Mouse (Mus musculus): ENCODE results near the gene Usp25. TPM values are rescaled to one million over a fixed set of nuclear protein-coding genes. Genes with fewer than 3 reads are reported as not detected.

Usp25 gene
- total RNA-seq, 2 experiments from 2014 or later = 29.8 to 36.6 TPM

DNA sequence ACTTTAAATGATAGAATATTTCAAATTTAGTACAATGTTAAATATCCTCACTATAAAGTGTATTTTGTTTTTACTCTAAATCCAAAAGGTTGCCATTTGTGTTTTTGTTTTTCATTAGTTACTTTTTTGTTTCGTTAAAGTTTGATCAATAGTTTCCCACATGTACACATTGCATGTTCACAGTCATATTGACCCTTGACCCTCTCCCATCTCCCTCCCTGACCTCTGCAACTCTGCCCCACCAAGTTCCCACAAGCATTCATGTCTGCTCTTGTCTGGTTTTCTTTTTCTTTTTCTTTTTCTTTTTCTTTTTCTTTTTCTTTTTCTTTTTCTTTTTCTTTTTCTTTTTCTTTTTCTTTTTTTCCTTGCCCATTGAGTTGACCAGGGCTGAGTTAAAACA lies 97.8 kb downstream of the Usp25 start:
- Histone ChIP-seq H3K4me3 (no peak overlapping the region), H3K27ac (no peak overlapping the region)
- DNase-seq (ENCODE audit: low spot score in 2 of 2) = no peak
- no peak for TF ChIP-seq CTCF (conservative IDR thresholded peaks at IDR 0.05)

DNA sequence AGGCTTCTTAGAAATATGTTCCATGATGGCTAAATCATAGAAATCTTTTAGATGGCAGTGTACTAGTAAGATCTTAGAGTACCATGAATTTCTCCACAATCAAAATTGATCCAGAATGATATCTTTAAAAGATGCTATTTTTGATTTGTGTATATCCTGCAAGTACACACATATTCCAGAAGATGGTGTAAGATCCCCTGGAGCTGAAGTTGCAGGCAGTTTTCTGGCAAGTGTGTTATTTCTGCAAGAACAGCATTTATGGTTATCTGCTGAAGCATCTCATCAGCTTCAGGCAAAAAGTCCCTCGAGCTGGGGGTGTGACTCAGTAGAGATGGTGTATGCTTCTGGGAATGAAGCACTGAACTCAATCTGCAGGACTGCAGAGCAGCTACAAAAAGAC lies 112.4 kb downstream of the Usp25 start:
- DNase-seq (ENCODE audit: low spot score in 2 of 2) = no peak
- peak; percentile 55 for TF ChIP-seq CTCF (conservative IDR thresholded peaks at IDR 0.05)
- no peak overlapping the region for H3K4me3 ChIP-seq
- no peak overlapping the region for H3K27ac ChIP-seq

DNA sequence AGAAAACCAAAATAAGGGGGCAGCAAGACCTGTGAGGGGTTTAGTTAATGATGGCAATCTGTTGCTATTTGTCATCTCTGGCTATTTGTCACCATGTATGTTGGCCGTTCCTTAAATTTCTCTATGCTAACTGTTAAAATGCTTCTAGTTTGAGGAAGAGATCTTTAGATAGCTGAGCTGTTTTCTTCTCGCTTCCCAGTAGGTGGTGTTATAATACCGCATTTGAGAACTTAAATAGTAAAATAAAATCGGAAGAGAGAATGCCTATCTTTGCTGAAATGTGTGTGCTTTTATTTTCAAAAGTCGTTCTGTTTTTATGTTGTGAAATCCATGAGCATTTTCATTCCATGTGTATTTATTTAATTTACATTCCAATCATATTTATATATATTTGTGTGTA lies 115.2 kb downstream of the Usp25 start:
- peak in 1 of 2 experiments; percentile 44 for DNase-seq (ENCODE audit: low spot score in 2 of 2)
- Histone ChIP-seq H3K27ac (peak overlapping the region; percentile 77), H3K4me3 (peak overlapping the region; percentile 32; the same call in 1 of the 2 replicates)
- TF ChIP-seq CTCF (conservative IDR thresholded peaks at IDR 0.05) = peak; percentile 86

DNA sequence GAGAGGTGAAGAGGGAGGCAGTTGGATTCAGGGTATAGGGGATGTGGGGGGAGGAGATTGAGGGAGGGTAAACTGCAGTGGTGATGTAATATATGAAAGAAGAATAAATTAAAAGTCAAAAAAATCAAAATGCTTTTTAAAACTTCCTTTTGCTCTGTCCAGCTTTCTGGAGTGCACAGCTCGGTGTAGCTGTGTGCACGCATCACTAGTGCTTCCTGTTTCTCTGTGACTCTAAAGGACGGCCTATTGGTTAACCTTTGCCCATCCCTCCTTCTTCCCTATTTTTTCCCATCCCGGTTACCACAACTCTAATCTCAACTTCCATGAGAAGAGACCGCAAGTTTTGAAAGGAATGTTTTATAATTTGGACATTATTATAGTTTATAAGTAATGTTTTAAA lies 119.5 kb downstream of the Usp25 start:
- TF ChIP-seq CTCF (conservative IDR thresholded peaks at IDR 0.05) = no peak
- no peak for DNase-seq (ENCODE audit: low spot score in 2 of 2)
- Histone ChIP-seq H3K4me3 (no peak overlapping the region), H3K27ac (no peak overlapping the region)

DNA sequence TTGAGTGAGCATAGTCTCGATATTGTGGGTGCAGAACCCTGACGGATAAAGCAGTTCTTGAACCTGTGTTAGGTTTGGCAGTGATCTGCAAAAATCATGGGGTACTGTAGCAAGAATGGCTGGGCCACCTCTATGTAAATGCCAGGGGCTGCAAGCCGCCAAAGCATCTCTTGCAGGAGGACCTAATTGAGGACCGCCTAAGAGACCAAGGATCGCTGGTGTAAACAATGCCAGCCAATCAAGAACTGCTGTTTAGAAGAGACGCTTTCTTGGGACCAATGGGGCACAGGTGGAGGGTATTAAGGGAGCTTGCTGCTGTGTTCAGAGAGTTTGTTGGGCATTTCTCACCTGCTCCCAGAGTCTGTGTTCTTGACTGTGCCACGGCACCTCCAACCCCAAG lies 127.1 kb downstream of the Usp25 start:
- TF ChIP-seq CTCF (conservative IDR thresholded peaks at IDR 0.05) = no peak
- no peak overlapping the region for H3K4me3 ChIP-seq
- H3K27ac ChIP-seq = no peak overlapping the region
- DNase-seq (ENCODE audit: low spot score in 2 of 2) = no peak

DNA sequence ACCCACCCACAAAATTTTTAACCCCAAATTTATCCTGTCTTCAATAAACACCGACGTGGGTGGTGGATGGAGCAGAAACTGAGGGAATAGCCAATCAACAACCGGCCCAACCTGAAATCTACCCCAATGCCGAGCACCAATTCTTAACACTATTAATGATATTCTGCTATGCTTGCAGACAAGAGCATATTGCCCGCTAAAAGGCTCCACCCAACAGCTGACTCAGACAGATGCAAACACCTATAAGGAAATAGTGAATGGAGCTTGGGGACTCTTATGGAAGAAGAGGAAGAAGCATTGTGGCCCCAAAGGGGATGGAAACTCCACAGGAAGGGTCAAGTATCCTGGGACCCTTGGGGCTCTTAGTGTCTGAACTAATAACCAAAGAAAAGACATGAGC lies 133.3 kb downstream of the Usp25 start:
- no peak overlapping the region for H3K27ac ChIP-seq
- DNase-seq (ENCODE audit: low spot score in 2 of 2) = no peak
- no peak for TF ChIP-seq CTCF (conservative IDR thresholded peaks at IDR 0.05)
- H3K4me3 ChIP-seq = no peak overlapping the region

DNA sequence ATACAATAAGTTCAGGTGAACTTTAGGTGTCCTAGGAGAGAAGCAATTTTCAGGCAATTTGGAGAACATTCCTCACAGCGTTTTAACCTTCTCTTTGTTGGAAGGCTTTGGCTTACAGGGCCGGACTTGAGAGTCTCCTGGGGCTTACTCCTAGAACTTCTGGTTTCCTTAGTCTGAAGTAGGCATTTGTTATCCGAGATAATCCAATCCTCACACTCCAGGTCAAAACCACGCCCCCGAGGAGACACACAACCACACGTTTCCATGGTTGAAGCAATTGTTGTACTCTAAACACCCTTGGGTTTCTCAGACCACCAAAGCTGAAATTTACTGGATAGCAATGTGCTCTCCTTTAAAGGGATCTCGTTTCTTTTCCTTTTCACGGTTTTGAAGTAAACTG lies 136.8 kb downstream of the Usp25 start:
- no peak for DNase-seq (ENCODE audit: low spot score in 2 of 2)
- no peak for TF ChIP-seq CTCF (conservative IDR thresholded peaks at IDR 0.05)
- peak overlapping the region; percentile 84; the same call in 1 of the 2 replicates for H3K27ac ChIP-seq
- H3K4me3 ChIP-seq = no peak overlapping the region

DNA sequence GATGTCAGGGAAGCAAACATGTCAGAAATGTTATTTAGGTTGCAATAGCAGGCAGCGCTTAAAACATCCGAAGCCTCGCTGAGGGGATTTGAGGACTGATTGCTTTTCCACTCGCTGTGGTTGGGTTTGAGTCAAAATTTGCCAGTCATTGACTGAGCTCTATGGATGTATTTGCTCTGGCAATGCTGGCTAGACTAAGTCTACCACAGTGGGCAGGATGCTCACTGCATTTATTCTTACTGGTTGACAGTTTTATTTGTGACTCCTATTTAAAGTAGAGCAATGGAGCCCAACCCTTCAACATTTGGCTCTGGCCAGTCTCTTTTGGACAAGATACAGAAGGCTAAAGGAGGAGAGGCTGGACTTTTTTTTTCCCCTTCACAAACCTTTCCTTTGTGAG lies 137.4 kb downstream of the Usp25 start:
- no peak overlapping the region for H3K4me3 ChIP-seq
- no peak for TF ChIP-seq CTCF (conservative IDR thresholded peaks at IDR 0.05)
- H3K27ac ChIP-seq = peak overlapping the region; percentile 84
- no peak for DNase-seq (ENCODE audit: low spot score in 2 of 2)

DNA sequence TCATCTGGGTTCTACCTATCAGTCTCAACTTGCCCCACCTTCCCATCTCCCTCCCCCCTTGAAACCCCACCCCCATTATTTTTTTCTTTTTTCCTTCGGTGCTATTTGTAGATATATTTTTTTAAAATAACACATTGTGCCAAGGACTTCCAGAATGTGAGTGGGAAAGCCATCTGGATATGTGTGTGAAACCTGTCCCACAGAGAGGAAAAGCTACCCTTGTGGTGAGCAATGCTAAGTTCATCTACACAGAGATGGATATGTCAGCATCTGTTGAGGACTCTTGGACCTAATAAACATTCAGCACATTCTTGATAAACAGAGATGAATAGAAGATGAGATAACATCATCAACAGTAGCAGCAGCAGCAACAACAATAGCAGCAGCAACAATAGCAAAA lies 138.8 kb downstream of the Usp25 start:
- no peak overlapping the region for H3K4me3 ChIP-seq
- peak overlapping the region; percentile 84 for H3K27ac ChIP-seq
- peak; percentile 76 for DNase-seq (ENCODE audit: low spot score in 2 of 2)
- TF ChIP-seq CTCF (conservative IDR thresholded peaks at IDR 0.05) = peak; percentile 67

DNA sequence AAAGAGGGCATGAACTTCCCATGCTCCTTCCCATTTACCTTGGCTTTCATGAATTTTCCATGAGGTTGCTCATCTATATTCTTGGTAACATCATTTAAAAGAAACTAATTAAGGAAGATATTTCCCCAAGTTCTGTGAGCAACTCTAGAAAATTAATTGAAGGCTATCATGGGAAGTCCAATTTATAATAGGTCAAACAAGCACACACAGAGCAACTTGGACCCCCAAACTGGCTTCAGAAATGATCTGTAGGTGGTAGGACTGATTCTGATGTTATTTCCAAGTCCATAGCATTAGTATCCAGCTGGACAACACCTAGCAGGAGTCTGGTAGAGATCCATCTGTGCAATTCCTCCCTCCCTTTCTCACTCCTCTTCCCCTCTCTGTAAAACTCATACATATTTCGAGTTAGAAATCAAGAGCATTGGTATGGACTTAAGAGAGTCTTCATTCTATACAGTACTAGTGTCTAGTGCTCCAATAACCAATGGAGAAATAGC lies 139.8 kb downstream of the Usp25 start:
- peak overlapping the region; percentile 83 for H3K27ac ChIP-seq
- no peak for DNase-seq (ENCODE audit: low spot score in 2 of 2)
- H3K4me3 ChIP-seq = no peak overlapping the region
- TF ChIP-seq CTCF (conservative IDR thresholded peaks at IDR 0.05) = no peak

DNA sequence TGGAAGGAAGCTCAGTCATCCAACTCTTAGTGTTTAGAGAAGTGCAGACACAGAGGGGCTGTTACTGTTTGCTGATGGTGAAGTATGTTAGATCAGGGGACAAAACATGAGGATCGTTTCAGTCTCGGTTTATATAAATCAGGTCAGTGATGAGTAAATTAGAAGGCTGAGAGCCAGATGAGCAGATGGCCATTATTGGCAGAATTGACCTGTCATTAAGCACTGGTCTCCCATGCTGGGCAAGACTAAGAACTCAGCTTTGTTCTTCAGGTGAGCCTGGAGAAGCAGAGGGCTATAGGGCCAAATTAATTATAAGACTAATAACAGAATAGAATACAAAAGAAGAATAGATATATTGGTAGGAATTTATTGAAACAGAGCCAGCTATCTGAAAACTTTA lies 140.3 kb downstream of the Usp25 start:
- no peak for DNase-seq (ENCODE audit: low spot score in 2 of 2)
- H3K4me3 ChIP-seq = no peak overlapping the region
- H3K27ac ChIP-seq = peak overlapping the region; percentile 83
- TF ChIP-seq CTCF (conservative IDR thresholded peaks at IDR 0.05) = no peak

DNA sequence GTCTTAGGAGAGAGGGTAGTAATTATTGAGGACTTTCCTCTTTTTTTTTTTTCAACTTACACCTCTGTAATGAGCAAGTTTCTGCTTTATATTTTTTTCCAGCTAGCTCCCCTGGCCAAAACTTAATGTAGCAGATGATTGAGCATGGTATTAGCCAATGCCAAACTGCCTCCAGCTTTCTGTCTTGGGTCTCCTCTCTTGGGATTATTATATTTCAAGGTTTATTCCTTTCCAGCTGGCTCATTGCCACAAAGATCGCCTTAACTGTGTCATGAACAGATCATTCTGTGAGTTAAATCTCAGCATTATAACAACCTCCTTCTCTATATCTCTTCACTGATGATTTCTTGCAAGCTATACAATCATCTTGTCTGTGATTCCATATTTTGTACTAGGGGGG lies 141.3 kb downstream of the Usp25 start:
- no peak for DNase-seq (ENCODE audit: low spot score in 2 of 2)
- Histone ChIP-seq H3K4me3 (no peak overlapping the region), H3K27ac (no peak overlapping the region)
- TF ChIP-seq CTCF (conservative IDR thresholded peaks at IDR 0.05) = no peak
